Mouse (Mus musculus): ENCODE data around the gene Adgrl3.

GRCm38 (mm10) chr5:81083698-81084360 is 63.9 kb downstream of the Adgrl3 start:
- TF ChIP-seq POLR2A (IDR thresholded peaks at IDR 0.05; ENCODE audit: extremely low read depth, insufficient read depth, low read length) = no peak
- no peak for TF ChIP-seq CTCF (IDR thresholded peaks at IDR 0.05; ENCODE audit: extremely low read depth, insufficient read depth, low read length)
